Mouse (Mus musculus) liver, embryonic 16.5 days (tissue): Measurements from ENCODE around the gene Camsap2. TPM values are rescaled to one million over a fixed set of nuclear protein-coding genes. Genes with fewer than 3 reads are reported as not detected.

ENCODE experiments used
- ATAC-seq: fragments of 200-750 bp; cut with Nextera tagmentation; 2 replicates; pipeline ENCODE4 v1.8.0; 2017; ENCODE audit warnings: low read depth, mild to moderate bottlenecking, moderate number of reproducible peaks, moderate library complexity
- H3K27ac ChIP-seq: fragments of 300-500 bp; sonication (generic); 2 replicates; pipeline ENCODE4 v1.5.1; 2014; ENCODE audit warnings: mild to moderate bottlenecking, low read length
- H3K27me3 ChIP-seq: fragments of 300-500 bp; sonication (generic); 2 replicates; pipeline ENCODE4 v1.6.1; 2014; ENCODE audit warnings: low read depth, low read length, mixed read lengths; ENCODE audit not compliant: control insufficient read depth, insufficient read depth
- H3K36me3 ChIP-seq: fragments of 300-500 bp; sonication (generic); 2 replicates; pipeline ENCODE4 v1.6.1; 2014; ENCODE audit warnings: mild to moderate bottlenecking; ENCODE audit not compliant: control insufficient read depth, insufficient read depth
- H3K4me1 ChIP-seq: fragments of 300-500 bp; sonication (generic); 2 replicates; pipeline ENCODE4 v1.6.1; 2014; ENCODE audit warnings: low read depth, low read length, mixed read lengths; ENCODE audit not compliant: control insufficient read depth
- H3K4me2 ChIP-seq: fragments of 300-500 bp; sonication (generic); 2 replicates; pipeline ENCODE4 v1.6.1; 2014; ENCODE audit warnings: low read depth, low read length, mixed read lengths
- H3K4me3 ChIP-seq: fragments of 300-500 bp; sonication (generic); 2 replicates; pipeline ENCODE4 v1.5.1; 2014; ENCODE audit warnings: low read depth, mild to moderate bottlenecking, low read length
- H3K9ac ChIP-seq: fragments of 300-500 bp; sonication (generic); 2 replicates; pipeline ENCODE4 v1.6.1; 2014; ENCODE audit warnings: low read depth, low read length
- H3K9me3 ChIP-seq: fragments of 300-500 bp; sonication (generic); replicated peaks from 2 replicates; pipeline ENCODE4 v1.6.1; 2016; ENCODE audit warnings: low read length; ENCODE audit not compliant: control insufficient read depth
- WGBS: fragments of 180-500 bp; shearing (Covaris S2); extraction: QIAGEN DNeasy Blood & Tissue Kit; methylation state at CpG from one replicate; pipeline ENCODE4 v1.1.7; 2014; ENCODE audit not compliant: insufficient replicate concordance; 5-methylcytosine and 5-hydroxymethylcytosine counted together
- polyA plus RNA-seq: library from polyadenylated mRNA; unstranded; fragments of >200 nt; fragmentation: Nextera tagmentation; extraction: Ambion mirVana; gene quantifications from 2 replicates; pipeline ENCODE4 v1.2.1, GENCODE M21; 2015

Camsap2 gene
- polyA plus RNA-seq, 1 experiment from 2014 or later: 5.1 TPM

GRCm38 (mm10) chr1:136365986-136366385 lies 20.1 kb upstream of the Camsap2 start:
- no peaks in the 10 kb centered on the region for H3K27me3 ChIP-seq
- WGBS: 69% methylated on average over 3 of the region's 3 CpGs
- H3K36me3 ChIP-seq: no peaks in the 10 kb centered on the region
- no peak overlapping the region for H3K9ac ChIP-seq
- ATAC-seq: no peak
- H3K4me3 ChIP-seq: no peak overlapping the region
- no peaks in the 10 kb centered on the region for H3K9me3 ChIP-seq
- peaks cover 2% of the 10 kb centered on the region; the same call in 1 of the 2 replicates for H3K4me1 ChIP-seq
- H3K27ac ChIP-seq: no peak overlapping the region
- H3K4me2 ChIP-seq: no peak overlapping the region

GRCm38 (mm10) chr1:136364711-136365110 lies 18.8 kb upstream of the Camsap2 start:
- Histone ChIP-seq H3K27ac (no peak overlapping the region), H3K4me1 (peaks cover 7% of the 10 kb centered on the region), H3K4me2 (no peak overlapping the region), H3K9ac (no peak overlapping the region), H3K9me3 (no peaks in the 10 kb centered on the region), H3K36me3 (no peaks in the 10 kb centered on the region), H3K27me3 (no peaks in the 10 kb centered on the region), H3K4me3 (no peak overlapping the region)
- WGBS: 71% methylated on average over 19 of the region's 19 CpGs
- 0 out of 2 replicates have a peak, but pooled peaks have one; percentile 11 for ATAC-seq

GRCm38 (mm10) chr1:136363035-136363434 lies 17.1 kb upstream of the Camsap2 start:
- H3K4me1 ChIP-seq: peaks cover 7% of the 10 kb centered on the region
- no peak overlapping the region for H3K9ac ChIP-seq
- no peaks in the 10 kb centered on the region for H3K9me3 ChIP-seq
- H3K27me3 ChIP-seq: no peaks in the 10 kb centered on the region
- no peaks in the 10 kb centered on the region for H3K36me3 ChIP-seq
- H3K27ac ChIP-seq: no peak overlapping the region
- 62% methylated on average over 6 of the region's 6 CpGs for WGBS
- H3K4me2 ChIP-seq: no peak overlapping the region
- no peak for ATAC-seq
- no peak overlapping the region for H3K4me3 ChIP-seq

GRCm38 (mm10) chr1:136362567-136362966 lies 16.7 kb upstream of the Camsap2 start:
- no peak for ATAC-seq
- H3K27me3 ChIP-seq: no peaks in the 10 kb centered on the region
- no peaks in the 10 kb centered on the region for H3K36me3 ChIP-seq
- H3K9ac ChIP-seq: no peak overlapping the region
- no peak overlapping the region for H3K27ac ChIP-seq
- no peaks in the 10 kb centered on the region for H3K9me3 ChIP-seq
- 69% methylated on average over 8 of the region's 8 CpGs for WGBS
- peaks cover 10% of the 10 kb centered on the region for H3K4me1 ChIP-seq
- no peak overlapping the region for H3K4me3 ChIP-seq
- no peak overlapping the region for H3K4me2 ChIP-seq

GRCm38 (mm10) chr1:136361373-136361772 lies 15.5 kb upstream of the Camsap2 start:
- H3K9ac ChIP-seq: no peak overlapping the region
- 76% methylated on average over 2 of the region's 2 CpGs for WGBS
- no peak overlapping the region for H3K4me3 ChIP-seq
- H3K4me1 ChIP-seq: peaks cover 12% of the 10 kb centered on the region
- H3K27me3 ChIP-seq: no peaks in the 10 kb centered on the region
- H3K27ac ChIP-seq: no peak overlapping the region
- H3K36me3 ChIP-seq: no peaks in the 10 kb centered on the region
- no peak overlapping the region for H3K4me2 ChIP-seq
- H3K9me3 ChIP-seq: no peaks in the 10 kb centered on the region
- no peak for ATAC-seq

- H3K27ac ChIP-seq: no peak overlapping the region
- no peaks in the 10 kb centered on the region for H3K27me3 ChIP-seq
- H3K36me3 ChIP-seq: no peaks in the 10 kb centered on the region
- peak overlapping the region; percentile 19; the same call in 1 of the 2 replicates for H3K4me2 ChIP-seq
- H3K9ac ChIP-seq: no peak overlapping the region
- 33% methylated on average over 6 of the region's 6 CpGs for WGBS
- no peak overlapping the region for H3K4me3 ChIP-seq
- H3K4me1 ChIP-seq: peaks cover 12% of the 10 kb centered on the region
- ATAC-seq: peak; percentile 76
- no peaks in the 10 kb centered on the region for H3K9me3 ChIP-seq
These were observed 15.0 kb upstream of the Camsap2 start for GRCm38 (mm10) chr1:136360909-136361308.

GRCm38 (mm10) chr1:136358841-136359360 lies 13.0 kb upstream of the Camsap2 start:
- H3K4me3 ChIP-seq: no peak overlapping the region
- no peaks in the 10 kb centered on the region for H3K9me3 ChIP-seq
- no peak overlapping the region for H3K9ac ChIP-seq
- H3K36me3 ChIP-seq: no peaks in the 10 kb centered on the region
- H3K4me1 ChIP-seq: peaks cover 12% of the 10 kb centered on the region
- 79% methylated on average over 7 of the region's 7 CpGs for WGBS
- no peak overlapping the region for H3K4me2 ChIP-seq
- no peak for ATAC-seq
- no peaks in the 10 kb centered on the region for H3K27me3 ChIP-seq
- H3K27ac ChIP-seq: no peak overlapping the region

GRCm38 (mm10) chr1:136355651-136356050 lies 9.7 kb upstream of the Camsap2 start:
- H3K9me3 ChIP-seq: no peaks in the 10 kb centered on the region
- 61% methylated on average over 4 of the region's 4 CpGs for WGBS

GRCm38 (mm10) chr1:136350699-136351200 lies 4.8 kb upstream of the Camsap2 start:
- H3K36me3 ChIP-seq: no peaks in the 10 kb centered on the region
- H3K4me2 ChIP-seq: no peak overlapping the region
- H3K9ac ChIP-seq: no peak overlapping the region
- no peak for ATAC-seq
- no peak overlapping the region for H3K27ac ChIP-seq
- H3K27me3 ChIP-seq: no peaks in the 10 kb centered on the region
- 52% methylated on average over 3 of the region's 3 CpGs for WGBS
- peaks cover 20% of the 10 kb centered on the region for H3K4me1 ChIP-seq
- H3K4me3 ChIP-seq: no peak overlapping the region
- H3K9me3 ChIP-seq: no peaks in the 10 kb centered on the region

More at GRCm38 (mm10) chr1:136355651-136356050, 9.7 kb upstream of the Camsap2 start:
- Histone ChIP-seq H3K4me1 (peaks cover 7% of the 10 kb centered on the region), H3K9ac (no peak overlapping the region), H3K27me3 (no peaks in the 10 kb centered on the region), H3K4me3 (no peak overlapping the region), H3K27ac (no peak overlapping the region), H3K4me2 (no peak overlapping the region), H3K36me3 (no peaks in the 10 kb centered on the region)
- ATAC-seq: no peak
